Mouse (Mus musculus): ENCODE measurements at regions not wholly inside any gene's neighbourhood (a gene's known extent, or its start where the extent isn't known, plus 50 kb on each side); places are given as distances from the start of the nearest gene placed in this dataset.
"Not testable (repeated sequence)": the region's sequence is repeated elsewhere in the genome, so short reads cannot be mapped to it uniquely, and the experiment has no call there.

GRCm38 (mm10) chr12:29391756-29392155 lies 136.4 kb upstream of the Myt1l start:
- no peak for DNase-seq

DNA sequence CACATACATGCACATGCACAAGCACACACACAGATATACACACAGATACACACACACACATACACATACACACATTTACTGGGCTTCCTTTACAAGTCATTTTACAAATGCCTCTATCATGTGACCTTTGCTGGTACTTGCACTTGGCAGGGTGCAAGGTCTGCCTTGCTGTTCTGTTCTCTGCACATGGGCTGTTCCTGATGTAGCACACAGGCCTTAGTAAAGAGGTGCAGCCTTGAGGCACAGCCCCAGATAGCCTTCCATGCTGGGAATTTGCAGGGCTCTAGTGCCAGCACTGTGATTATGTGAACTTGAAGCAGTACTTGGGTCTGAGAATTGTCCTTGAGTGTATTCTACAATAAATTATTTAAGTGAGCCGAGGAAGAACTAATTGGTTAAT lies 133.9 kb upstream of the Myt1l start:
- no peak for DNase-seq

GRCm38 (mm10) chr12:29394881-29395280 lies 133.3 kb upstream of the Myt1l start:
- no peak for DNase-seq

- DNase-seq = no peak
Observed at GRCm38 (mm10) chr12:29395401-29395982, 132.7 kb upstream of the Myt1l start.

DNA sequence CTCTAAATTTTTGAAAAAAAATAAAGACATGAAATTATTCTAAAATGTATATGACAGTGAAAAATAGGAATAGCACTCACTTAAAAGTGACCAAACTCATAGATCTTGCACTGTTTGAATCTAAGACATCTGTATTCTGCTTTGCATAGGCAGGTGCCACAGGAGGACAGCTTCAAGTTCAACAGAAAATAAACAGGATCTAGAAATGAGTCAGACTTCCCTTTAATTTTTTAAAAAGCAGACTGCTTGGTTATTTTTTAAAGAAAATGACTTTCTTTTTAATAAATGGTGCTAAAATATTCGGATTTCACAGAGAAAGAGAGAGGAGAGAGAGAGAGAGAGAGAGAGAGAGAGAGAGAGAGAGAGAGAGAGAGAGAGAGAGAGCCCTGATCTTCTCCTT lies 123.8 kb upstream of the Myt1l start:
- no peak for DNase-seq

GRCm38 (mm10) chr12:29409336-29410055 lies 118.7 kb upstream of the Myt1l start:
- no peak for DNase-seq

DNA sequence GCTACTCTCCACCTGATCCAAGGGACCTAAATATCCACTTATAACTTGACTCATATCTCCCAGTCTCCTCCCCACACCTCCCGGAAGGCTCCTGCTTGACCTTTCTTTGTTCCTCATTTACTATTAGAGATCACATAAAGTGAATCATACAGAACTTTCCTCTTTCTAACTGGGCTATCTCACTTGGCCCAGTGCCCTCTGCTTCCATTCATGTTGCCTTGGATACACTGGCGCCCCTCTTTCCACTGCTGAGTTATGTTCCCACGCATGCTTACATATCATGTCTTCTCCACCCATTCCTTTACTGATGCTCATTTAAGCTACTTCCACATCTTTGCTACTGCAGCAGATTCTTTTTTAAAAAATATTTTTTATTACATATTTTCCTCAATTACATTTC lies 94.2 kb upstream of the Myt1l start:
- no peak for DNase-seq

DNA sequence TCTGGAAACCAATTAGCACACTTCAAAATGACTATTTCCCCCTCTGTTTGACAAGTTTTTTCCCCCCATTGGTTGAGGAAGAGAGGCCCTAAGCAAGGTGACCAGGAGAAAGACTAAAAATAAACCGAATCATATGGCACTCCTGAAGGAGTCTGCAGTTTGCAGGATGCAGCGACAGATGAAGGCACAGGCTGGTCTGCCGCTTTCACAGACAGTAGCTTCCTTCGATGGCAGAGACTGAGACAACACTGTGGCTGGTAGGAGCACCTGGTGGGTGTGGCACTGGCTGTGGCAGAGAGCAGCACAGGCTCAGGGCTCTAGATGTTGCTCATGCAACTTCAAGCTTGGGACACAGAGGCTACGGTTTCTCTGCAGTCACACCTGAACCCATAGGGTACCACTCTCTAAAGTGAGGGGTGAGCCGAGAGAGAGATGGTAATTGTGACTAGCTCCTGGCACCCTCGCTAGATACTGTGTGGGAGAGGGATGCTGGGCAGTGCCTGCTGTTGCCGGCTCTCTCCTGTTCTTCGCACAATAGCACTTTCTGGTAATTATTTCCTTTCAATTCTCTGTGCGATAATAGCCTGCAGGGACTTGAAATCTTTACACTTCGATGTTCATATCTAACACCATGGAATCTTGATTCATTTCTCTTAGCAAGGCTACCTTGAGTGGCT lies 88.7 kb upstream of the Myt1l start:
- no peak for DNase-seq

GRCm38 (mm10) chr12:29465201-29465600 lies 63.0 kb upstream of the Myt1l start:
- not testable (repeated sequence) for DNase-seq
